Mouse (Mus musculus) forebrain, embryonic 10.5 days (tissue): Measurements from ENCODE around the gene Foxn3. TPM values are rescaled to one million over a fixed set of nuclear protein-coding genes. Genes with fewer than 3 reads are reported as not detected.

Source experiments
- DNase-seq: peaks from one replicate; pipeline ENCODE4 v3.0.0-alpha.2; 2017; ENCODE audit warnings: low spot score; ENCODE audit errors: extremely low spot score
- H3K27ac ChIP-seq: fragments of 300-500 bp; sonication (generic); 2 replicates; pipeline ENCODE4 v1.5.1; 2016; ENCODE audit warnings: mild to moderate bottlenecking
- H3K27me3 ChIP-seq: fragments of 300-500 bp; sonication (generic); 2 replicates; pipeline ENCODE4 v1.6.1; 2016; ENCODE audit warnings: mild to moderate bottlenecking; ENCODE audit not compliant: poor library complexity, severe bottlenecking
- H3K36me3 ChIP-seq: fragments of 300-500 bp; sonication (generic); replicated peaks from 2 replicates; pipeline ENCODE4 v1.6.1; 2016; ENCODE audit warnings: mild to moderate bottlenecking, moderate library complexity
- H3K4me1 ChIP-seq: fragments of 300-500 bp; sonication (generic); 2 replicates; pipeline ENCODE4 v1.6.1; 2016
- H3K4me3 ChIP-seq: fragments of 300-500 bp; sonication (generic); 2 replicates; pipeline ENCODE4 v1.5.1; 2016; ENCODE audit warnings: mild to moderate bottlenecking, moderate library complexity
- H3K9me3 ChIP-seq: fragments of 300-500 bp; sonication (generic); 2 replicates; pipeline ENCODE4 v1.6.1; 2016; ENCODE audit warnings: mild to moderate bottlenecking, moderate library complexity
- WGBS: fragments of 180-500 bp; shearing (Covaris S2); methylation state at CpG from one replicate; pipeline ENCODE4 v1.1.7; 2016; 5-methylcytosine and 5-hydroxymethylcytosine counted together
- polyA plus RNA-seq: library from polyadenylated mRNA; unstranded; fragments of >200 nt; fragmentation: Nextera tagmentation; extraction: Ambion mirVana; gene quantifications from 2 replicates; pipeline ENCODE4 v1.2.1, GENCODE M21; 2016

The Foxn3 gene
- polyA plus RNA-seq, 1 experiment from 2014 or later, result 47.3 TPM

DNA sequence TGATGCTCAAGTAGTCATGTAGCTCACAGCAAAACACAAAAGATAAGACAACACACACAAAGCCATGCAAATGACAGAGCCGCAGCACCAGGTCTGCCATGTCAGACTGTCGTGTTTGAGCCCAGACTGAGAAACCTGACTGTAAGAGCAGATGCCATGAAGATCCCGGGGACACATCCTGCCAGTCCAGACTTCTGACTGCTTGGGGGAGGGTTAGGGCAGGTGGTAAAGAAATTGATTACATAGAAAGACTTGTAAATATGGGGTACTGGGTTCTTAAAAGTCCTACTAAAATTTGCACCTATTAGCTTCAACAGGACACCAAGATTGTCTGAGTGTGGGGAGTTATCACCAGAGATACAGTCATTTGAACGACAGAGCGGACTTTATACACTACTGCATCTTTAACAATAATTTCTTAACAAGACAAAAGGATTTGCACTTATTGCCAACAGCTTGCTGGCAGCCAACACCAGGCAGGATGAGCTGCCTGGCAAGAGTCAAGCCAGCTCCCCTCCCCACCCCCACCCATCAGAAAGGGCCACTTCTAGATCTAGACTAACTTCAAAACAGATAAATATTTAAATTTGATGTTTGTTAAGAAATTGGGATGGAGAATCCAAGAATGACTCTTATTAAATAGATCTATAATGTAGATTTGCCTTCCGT, 256.7 kb downstream of the Foxn3 start:
- 72% methylated on average over 6 of the region's 6 CpGs for WGBS
- peaks cover 82% of the 10 kb centered on the region for H3K4me1 ChIP-seq
- no peak for DNase-seq

DNA sequence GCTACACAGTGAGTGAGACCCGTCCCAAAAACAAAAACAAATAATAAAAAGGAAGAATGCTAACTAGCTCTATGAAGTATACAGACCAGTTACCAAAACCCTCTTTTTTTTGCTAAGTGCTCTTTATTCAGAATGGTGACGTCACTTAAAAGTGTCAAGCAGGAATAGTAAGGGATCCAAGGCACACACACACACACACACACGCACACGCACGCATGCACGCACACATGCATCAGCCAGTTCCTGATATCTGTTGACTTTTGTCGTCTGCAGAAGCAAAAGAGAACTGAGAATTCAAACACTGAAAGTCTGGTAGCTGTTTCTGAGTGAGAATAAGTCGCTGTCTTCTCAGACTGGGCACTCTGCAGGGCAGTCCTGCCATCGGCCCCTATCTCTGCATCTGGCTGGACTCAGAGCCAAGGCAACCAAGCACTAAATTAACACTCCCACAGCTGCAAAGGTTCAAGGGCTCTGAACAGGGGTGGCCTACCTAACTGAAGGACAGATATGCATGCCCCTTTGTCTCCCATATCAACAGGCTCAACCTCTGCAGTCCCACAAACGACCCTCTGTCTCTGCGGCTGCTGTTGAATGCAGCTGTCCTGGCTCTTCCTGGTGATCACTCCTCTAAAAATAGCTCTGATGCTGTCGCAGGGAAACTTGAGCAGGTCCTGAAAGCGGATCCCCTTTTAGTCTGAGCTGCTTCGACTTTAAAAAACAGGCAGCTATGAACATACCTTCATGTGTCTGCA, 257.4 kb downstream of the Foxn3 start:
- Histone ChIP-seq H3K27me3 (no peaks in the 10 kb centered on the region), H3K4me3 (no peak overlapping the region), H3K36me3 (no peaks in the 10 kb centered on the region; the same call in 1 of the 2 replicates), H3K9me3 (no peaks in the 10 kb centered on the region), H3K4me1 (peaks cover 75% of the 10 kb centered on the region), H3K27ac (peak overlapping the region; percentile 71)
- DNase-seq, result no peak
- 64% methylated on average over 14 of the region's 14 CpGs for WGBS

More for the DNA sequence above, 256.7 kb downstream of the Foxn3 start:
- Histone ChIP-seq H3K4me3 (no peak overlapping the region), H3K27ac (peak overlapping the region; percentile 71), H3K36me3 (no peaks in the 10 kb centered on the region), H3K9me3 (no peaks in the 10 kb centered on the region), H3K27me3 (no peaks in the 10 kb centered on the region)

DNA sequence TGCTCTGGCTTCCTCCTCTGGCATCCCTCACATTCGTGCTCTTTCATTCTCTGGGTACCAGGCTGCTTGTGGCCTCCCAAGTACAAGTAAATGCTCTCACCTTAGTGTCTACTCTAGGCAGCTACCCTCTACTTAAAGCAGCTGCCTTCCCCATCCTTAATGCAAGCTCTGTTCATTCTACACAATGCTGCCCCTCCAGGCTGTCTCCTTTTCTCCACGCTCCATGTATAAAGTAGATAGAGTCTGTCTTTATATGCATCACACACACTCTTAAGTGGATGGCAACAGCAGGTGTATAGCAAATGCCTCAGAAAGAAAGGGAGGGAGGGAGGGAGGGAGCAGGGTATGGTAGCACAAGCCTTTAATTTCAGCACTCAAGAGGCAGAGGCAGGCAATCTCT, 258.1 kb downstream of the Foxn3 start:
- Histone ChIP-seq H3K4me1 (peaks cover 75% of the 10 kb centered on the region), H3K27me3 (no peaks in the 10 kb centered on the region), H3K27ac (peak overlapping the region; percentile 71; the same call in 1 of the 2 replicates), H3K36me3 (no peaks in the 10 kb centered on the region; the same call in 1 of the 2 replicates), H3K4me3 (no peak overlapping the region), H3K9me3 (no peaks in the 10 kb centered on the region)
- DNase-seq, result no peak
- 62% methylated on average over 2 of the region's 2 CpGs for WGBS

DNA sequence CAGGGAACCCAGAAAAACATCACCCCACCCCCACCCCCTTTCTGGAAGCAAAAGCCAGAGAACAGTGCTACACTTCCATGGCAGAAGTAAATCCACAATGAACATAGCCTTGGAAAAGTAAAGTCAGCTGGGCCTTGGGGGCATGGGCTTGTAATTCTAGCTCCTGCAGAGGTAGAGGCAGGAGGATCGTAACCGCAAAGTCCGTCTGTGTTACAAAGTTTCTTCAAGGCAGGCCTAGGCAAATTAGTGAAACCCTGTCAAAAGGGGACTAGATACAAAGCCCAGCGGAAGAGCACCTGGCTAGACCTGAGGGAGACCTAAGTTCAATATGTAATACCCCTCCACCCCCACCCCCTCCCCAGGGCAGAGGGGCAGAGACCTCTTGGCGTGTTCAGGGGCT, 259.3 kb downstream of the Foxn3 start:
- H3K9me3 ChIP-seq, result no peaks in the 10 kb centered on the region
- H3K27ac ChIP-seq, result peak overlapping the region; percentile 60
- peaks cover 75% of the 10 kb centered on the region for H3K4me1 ChIP-seq
- no peaks in the 10 kb centered on the region for H3K27me3 ChIP-seq
- DNase-seq, result no peak
- H3K4me3 ChIP-seq, result no peak overlapping the region
- WGBS, result 69% methylated on average over 5 of the region's 5 CpGs
- no peaks in the 10 kb centered on the region; the same call in 1 of the 2 replicates for H3K36me3 ChIP-seq

DNA sequence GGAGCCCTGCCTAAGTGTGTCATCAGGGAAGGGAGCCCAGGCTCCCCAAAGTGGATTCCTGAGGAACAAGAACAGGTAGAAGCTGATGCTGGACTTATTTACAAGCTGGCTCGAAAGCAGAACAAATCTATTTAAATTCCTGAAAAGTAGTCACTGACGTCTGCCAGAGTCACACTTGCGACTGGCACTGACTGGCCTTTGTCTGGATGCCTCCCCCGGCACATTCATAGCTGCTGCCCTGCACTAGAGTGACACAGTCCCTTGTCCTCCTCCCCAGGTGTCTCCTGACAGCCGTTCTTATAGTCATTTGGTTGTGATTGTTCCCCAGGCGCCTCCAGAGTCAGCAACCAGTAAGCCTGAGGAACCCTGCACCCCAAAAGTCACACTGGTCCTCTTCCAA, 259.8 kb downstream of the Foxn3 start:
- no peaks in the 10 kb centered on the region for H3K9me3 ChIP-seq
- peak overlapping the region; percentile 60 for H3K27ac ChIP-seq
- WGBS, result 48% methylated on average over 6 of the region's 6 CpGs
- no peak for DNase-seq
- no peaks in the 10 kb centered on the region; the same call in 1 of the 2 replicates for H3K36me3 ChIP-seq
- peaks cover 75% of the 10 kb centered on the region for H3K4me1 ChIP-seq
- no peaks in the 10 kb centered on the region for H3K27me3 ChIP-seq
- no peak overlapping the region for H3K4me3 ChIP-seq

DNA sequence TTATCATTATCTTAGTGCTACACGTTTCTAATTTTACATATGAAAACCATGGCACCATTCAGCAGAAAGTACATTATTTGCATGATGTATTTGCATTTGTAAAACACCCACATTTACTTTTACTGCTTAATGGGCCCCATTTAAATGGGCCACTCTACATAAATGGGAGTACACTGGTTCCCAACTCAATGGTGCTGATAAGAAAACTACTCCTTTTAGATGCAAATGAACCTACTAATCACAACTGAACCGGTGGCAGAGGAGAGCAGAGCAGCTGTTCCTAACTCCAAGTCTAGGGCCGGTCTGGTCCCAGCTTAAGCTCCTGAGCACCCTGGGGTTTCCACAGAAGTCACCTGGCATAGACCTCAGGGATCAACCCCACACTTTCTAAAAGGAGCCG, 263.5 kb downstream of the Foxn3 start:
- peaks cover 68% of the 10 kb centered on the region for H3K4me1 ChIP-seq
- no peaks in the 10 kb centered on the region for H3K9me3 ChIP-seq

DNA sequence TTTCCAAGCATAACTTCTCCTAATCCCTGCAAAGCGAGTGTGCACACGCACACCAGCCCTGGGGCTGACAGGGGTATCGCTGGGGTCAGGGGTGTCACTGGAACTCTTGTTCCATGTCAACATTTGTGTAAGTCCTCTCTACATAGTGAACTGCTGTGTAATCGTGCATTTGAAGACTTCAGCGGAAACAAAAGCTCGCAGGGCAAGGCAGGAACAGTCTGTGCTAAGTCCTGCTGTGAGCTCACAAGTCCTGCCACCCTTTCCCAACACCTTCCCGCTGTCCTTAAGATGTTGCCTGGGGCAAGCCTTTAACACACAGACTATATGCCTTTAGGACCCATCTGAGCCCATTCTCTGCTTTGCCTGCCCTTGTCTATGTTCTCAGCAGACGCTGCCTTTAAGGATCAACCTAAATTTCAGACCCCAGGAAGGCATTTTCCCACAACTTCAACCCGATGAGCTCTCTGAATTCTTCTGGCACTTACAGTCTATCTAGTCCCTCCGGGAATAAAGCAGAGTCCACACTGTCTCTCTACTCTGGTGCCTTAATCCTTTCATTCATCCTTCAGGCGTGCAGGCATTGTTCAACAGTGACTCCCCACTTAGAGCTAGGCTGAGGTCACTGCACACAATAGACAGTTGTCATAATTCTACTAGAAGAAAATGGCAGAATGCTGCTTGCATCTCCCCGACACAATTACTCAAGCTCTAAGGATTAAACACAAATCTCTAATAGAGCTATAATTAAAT, 264.4 kb downstream of the Foxn3 start:
- WGBS, result 17% methylated on average over 12 of the region's 12 CpGs
- Histone ChIP-seq H3K9me3 (no peaks in the 10 kb centered on the region), H3K27ac (peak overlapping the region; percentile 57), H3K4me3 (no peak overlapping the region), H3K27me3 (no peaks in the 10 kb centered on the region), H3K36me3 (no peaks in the 10 kb centered on the region; the same call in 1 of the 2 replicates), H3K4me1 (peaks cover 68% of the 10 kb centered on the region)
- DNase-seq, result no peak

More for the DNA sequence above, 263.5 kb downstream of the Foxn3 start:
- 18% methylated on average over 4 of the region's 4 CpGs for WGBS
- DNase-seq, result no peak
- Histone ChIP-seq H3K4me3 (no peak overlapping the region), H3K27me3 (no peaks in the 10 kb centered on the region), H3K36me3 (no peaks in the 10 kb centered on the region; the same call in 1 of the 2 replicates), H3K27ac (peak overlapping the region; percentile 54)

DNA sequence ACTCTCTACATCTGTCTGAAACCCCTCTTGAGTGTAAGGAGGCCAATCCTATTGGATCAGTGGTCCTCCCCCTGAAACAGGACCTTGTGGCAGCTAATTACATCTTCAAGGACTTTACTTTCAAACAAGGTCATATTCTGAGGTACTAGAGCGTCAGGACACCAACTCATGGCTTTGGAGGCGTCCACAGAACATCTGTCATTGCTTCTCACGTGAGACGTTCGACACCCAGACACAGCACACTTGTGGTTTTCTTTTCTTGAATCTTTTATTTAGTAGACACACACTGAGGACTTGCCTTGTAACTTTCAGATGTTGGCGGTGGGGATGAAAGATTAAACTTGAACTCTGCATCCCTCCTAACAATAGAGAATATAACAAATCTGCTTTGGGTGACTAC, 265.1 kb downstream of the Foxn3 start:
- WGBS, result 79% methylated on average over 6 of the region's 6 CpGs
- Histone ChIP-seq H3K27me3 (no peaks in the 10 kb centered on the region), H3K4me3 (no peak overlapping the region), H3K36me3 (no peaks in the 10 kb centered on the region; the same call in 1 of the 2 replicates), H3K27ac (peak overlapping the region; percentile 57), H3K9me3 (no peaks in the 10 kb centered on the region), H3K4me1 (peaks cover 68% of the 10 kb centered on the region)
- DNase-seq, result no peak

DNA sequence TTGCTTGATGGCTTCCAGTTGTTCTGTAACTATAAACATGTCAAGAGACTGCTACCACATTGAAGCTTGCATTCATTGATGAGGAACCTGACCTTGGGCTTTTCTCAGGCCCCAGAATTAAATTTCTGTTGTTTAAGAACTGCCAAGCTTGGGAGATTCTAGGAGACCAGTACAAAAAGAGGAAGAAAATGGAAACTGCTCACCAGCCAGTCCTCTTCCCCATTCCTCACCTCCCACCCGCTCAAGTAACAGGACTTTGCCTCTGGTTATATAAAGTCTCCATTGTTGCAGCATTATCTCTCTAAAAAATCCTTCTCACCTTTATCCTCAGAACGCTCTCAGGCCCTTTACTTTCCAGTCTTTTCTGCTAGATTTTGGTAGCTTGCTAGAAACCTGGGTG, 265.6 kb downstream of the Foxn3 start:
- no peaks in the 10 kb centered on the region; the same call in 1 of the 2 replicates for H3K36me3 ChIP-seq
- peaks cover 72% of the 10 kb centered on the region for H3K4me1 ChIP-seq
- no peaks in the 10 kb centered on the region for H3K27me3 ChIP-seq
- no peaks in the 10 kb centered on the region for H3K9me3 ChIP-seq
- H3K27ac ChIP-seq, result no peak overlapping the region
- H3K4me3 ChIP-seq, result no peak overlapping the region
- no peak for DNase-seq
- WGBS, result 79% methylated on average over 2 of the region's 2 CpGs

DNA sequence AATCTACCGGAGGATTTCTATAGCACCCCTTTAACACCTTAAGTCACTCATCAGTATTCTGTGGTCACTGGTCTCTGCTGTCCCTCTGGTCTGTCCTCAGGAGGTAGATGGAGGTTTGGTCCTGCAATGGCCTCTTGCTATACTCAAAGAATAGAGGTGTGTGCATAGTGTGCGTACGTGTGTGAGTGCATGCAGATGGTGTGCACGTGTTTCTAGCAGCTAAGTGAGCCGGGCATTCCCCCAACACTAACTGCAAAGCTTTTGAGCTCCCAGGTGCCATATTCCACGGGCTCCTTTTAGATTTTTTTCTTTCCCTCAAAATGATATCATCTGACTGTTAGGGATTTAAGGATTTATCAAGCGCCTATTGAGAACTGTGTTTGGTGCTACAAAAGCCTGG, 269.9 kb downstream of the Foxn3 start:
- DNase-seq, result no peak
- H3K36me3 ChIP-seq, result peaks cover 17% of the 10 kb centered on the region
- no peaks in the 10 kb centered on the region for H3K27me3 ChIP-seq
- peaks cover 80% of the 10 kb centered on the region for H3K4me1 ChIP-seq
- no peak overlapping the region for H3K4me3 ChIP-seq
- WGBS, result 83% methylated on average over 7 of the region's 7 CpGs
- H3K9me3 ChIP-seq, result no peaks in the 10 kb centered on the region
- no peak overlapping the region for H3K27ac ChIP-seq

DNA sequence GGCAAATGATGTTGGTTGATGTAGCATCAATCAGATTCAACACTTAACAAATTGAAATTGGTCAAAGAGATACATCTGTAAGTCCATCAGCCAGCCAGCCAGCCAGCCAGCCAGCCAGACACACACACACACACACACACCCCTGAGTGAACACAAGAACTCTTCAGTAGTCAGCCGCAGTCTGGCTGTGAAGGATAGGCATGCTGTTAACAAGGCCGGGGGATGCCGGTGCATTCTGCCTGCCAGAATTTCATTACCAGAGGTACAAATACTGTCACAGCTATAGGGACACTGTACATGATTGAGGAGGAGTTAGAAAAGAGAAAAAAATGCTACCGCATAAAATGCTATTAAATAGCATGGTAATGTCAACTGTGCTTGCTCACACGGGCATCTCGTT, 271.2 kb downstream of the Foxn3 start:
- Histone ChIP-seq H3K27ac (no peak overlapping the region), H3K9me3 (no peaks in the 10 kb centered on the region), H3K27me3 (no peaks in the 10 kb centered on the region), H3K36me3 (peaks cover 17% of the 10 kb centered on the region), H3K4me1 (peaks cover 77% of the 10 kb centered on the region), H3K4me3 (no peak overlapping the region)
- WGBS, result 91% methylated on average over 6 of the region's 6 CpGs
- no peak for DNase-seq

DNA sequence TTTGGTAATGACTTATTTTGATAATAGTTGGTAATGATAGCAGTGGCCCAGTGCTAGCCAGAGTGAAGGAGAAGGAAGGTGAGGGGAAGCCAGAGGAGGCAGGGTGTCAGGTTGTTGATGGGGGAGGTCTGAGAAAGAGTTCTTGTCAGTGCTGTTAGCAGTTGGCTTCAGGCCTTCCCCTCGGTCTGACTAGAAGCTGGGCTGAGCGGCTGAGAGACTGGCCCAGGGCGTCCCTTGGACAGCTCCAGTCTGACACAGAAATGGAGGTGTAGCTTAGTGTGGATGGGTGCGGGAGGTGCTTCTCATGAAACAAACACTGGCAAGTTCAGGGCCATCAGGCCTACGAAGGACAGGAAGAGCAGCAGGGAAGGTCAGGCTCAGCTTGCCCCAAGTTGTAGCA, 276.3 kb downstream of the Foxn3 start:
- Histone ChIP-seq H3K9me3 (no peaks in the 10 kb centered on the region), H3K27ac (peak overlapping the region; percentile 85), H3K27me3 (no peaks in the 10 kb centered on the region), H3K36me3 (peaks cover 17% of the 10 kb centered on the region), H3K4me3 (no peak overlapping the region), H3K4me1 (peaks cover 87% of the 10 kb centered on the region)
- DNase-seq, result no peak
- 66% methylated on average over 5 of the region's 5 CpGs for WGBS
